ENCODE assay signal across 20 mouse cellular contexts in the genomic region with DNA sequence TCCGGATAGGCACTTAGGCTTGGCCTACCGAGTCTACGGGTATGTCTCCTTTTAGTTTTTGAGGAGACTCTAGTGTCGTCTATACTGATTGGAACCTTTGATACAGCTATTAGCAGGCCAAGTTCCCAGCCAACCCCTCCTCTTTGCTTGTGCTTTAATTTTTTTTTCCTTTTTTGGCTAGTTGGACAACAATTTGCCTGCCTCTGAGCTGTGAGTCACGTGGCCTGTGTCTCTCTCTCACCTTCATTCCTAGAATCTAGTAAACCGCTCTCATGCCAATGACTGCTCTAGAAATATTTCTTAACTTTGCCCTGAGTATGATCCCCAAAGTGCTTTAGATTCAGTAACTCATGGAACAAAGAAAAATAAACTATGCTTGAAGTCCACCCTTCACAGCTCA.
"Had no signal": no experiment of that assay in that cellular context is flagged by ENCODE, and none has a peak within 500 bp of the region (broad histone marks: within the 10 kb centered on the region; RNA-seq: fewer than 3 reads in every experiment).

No protein-coding gene starts in this region.

- DNase-seq: forebrain, postnatal 0 days; gastrocnemius, postnatal 14 days; gastrocnemius, postnatal 36 days; heart, adult 18-20 months; heart, postnatal 10 days; kidney, adult 11 months; layer of hippocampus, adult 9-11 months; layer of hippocampus, postnatal 36 days; left cerebral cortex, postnatal 4 days had no signal

- H3K27ac ChIP-seq: heart, embryonic 10.5 days; hindbrain, embryonic 13.5 days; hindbrain, embryonic 15.5 days; hindbrain, postnatal 0 days; kidney, postnatal 0 days; limb, embryonic 13.5 days; limb, embryonic 15.5 days; liver, embryonic 12.5 days; liver, embryonic 14.5 days had no signal

- H3K9ac ChIP-seq: forebrain, postnatal 0 days; heart, embryonic 12.5 days; hindbrain, embryonic 13.5 days; hindbrain, embryonic 15.5 days; limb, embryonic 13.5 days; limb, embryonic 15.5 days; liver, embryonic 12.5 days; liver, embryonic 14.5 days had no signal

- ATAC-seq: forebrain, postnatal 0 days; hindbrain, postnatal 0 days; intestine, embryonic 16.5 days; liver, embryonic 12.5 days had no signal

- H3K27me3 ChIP-seq: heart, embryonic 12.5 days; hindbrain, embryonic 13.5 days; hindbrain, embryonic 15.5 days; limb, embryonic 13.5 days; limb, embryonic 15.5 days; liver, embryonic 12.5 days had no signal

- H3K4me3 ChIP-seq: heart, embryonic 10.5 days; heart, embryonic 12.5 days; hindbrain, embryonic 13.5 days; hindbrain, embryonic 15.5 days; limb, embryonic 13.5 days; limb, embryonic 15.5 days; liver, embryonic 12.5 days had no signal

- H3K4me2 ChIP-seq: heart, embryonic 12.5 days; hindbrain, embryonic 13.5 days; hindbrain, embryonic 15.5 days; limb, embryonic 13.5 days; limb, embryonic 15.5 days; liver, embryonic 12.5 days had no signal

- H3K4me1 ChIP-seq: heart, embryonic 10.5 days; heart, embryonic 12.5 days; hindbrain, embryonic 13.5 days; hindbrain, embryonic 15.5 days; limb, embryonic 13.5 days; limb, embryonic 15.5 days; liver, embryonic 12.5 days had no signal

- H3K9me3 ChIP-seq: heart, embryonic 10.5 days; heart, embryonic 12.5 days; hindbrain, embryonic 13.5 days; hindbrain, embryonic 15.5 days; limb, embryonic 13.5 days; limb, embryonic 15.5 days; liver, embryonic 12.5 days had no signal

- H3K36me3 ChIP-seq: heart, embryonic 10.5 days; heart, embryonic 12.5 days; hindbrain, embryonic 13.5 days; hindbrain, embryonic 15.5 days; limb, embryonic 13.5 days; limb, embryonic 15.5 days; liver, embryonic 12.5 days had no signal
